In the genomic region with DNA sequence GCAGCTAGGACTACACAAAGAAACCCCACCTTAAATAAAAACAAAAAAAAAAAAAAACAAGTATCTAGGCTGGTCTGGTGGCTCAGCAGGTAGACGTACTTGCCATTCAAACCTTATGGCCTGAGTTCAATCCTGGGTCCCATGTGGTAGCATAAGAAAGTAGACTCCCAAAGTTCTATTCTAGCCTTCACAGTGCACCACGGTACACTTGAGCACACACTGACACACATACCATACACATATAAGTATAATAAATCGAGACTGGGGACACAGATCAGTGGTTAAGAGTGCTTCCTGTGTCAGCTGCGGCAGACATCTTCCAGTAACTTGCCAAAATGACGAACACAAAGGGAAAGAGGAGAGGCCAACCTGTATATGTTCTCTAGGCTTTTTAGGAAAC, we compare ENCODE assay signal across 37 mouse cellular contexts. TPM values are rescaled to one million over a fixed set of nuclear protein-coding genes. Genes with fewer than 3 reads are reported as not detected.
"Had no signal": no experiment of that assay in that cellular context is flagged by ENCODE, and none has a peak within 500 bp of the region (broad histone marks: within the 10 kb centered on the region; RNA-seq: fewer than 3 reads in every experiment).

No protein-coding gene starts in this region.

- H3K27me3 ChIP-seq: embryonic facial prominence, embryonic 12.5 days; embryonic facial prominence, embryonic 13.5 days; embryonic facial prominence, embryonic 15.5 days; forebrain, embryonic 12.5 days; forebrain, embryonic 13.5 days; forebrain, embryonic 15.5 days had no signal

- DNase-seq: cerebellum, adult 9-10 months; cerebellum, adult 9-11 months; cerebellum, postnatal 10 days; cerebellum, postnatal 14 days; cerebellum, postnatal 25 days; cerebellum, postnatal 36 days; embryo, embryonic 11 days; forebrain, postnatal 0 days; gastrocnemius, adult 2 months; gastrocnemius, postnatal 10 days; gastrocnemius, postnatal 14 days; gastrocnemius, postnatal 25 days; gastrocnemius, postnatal 36 days; heart, adult 18-20 months; heart, adult 2 months had no signal

- H3K9ac ChIP-seq: embryonic facial prominence, embryonic 12.5 days; embryonic facial prominence, embryonic 13.5 days; embryonic facial prominence, embryonic 15.5 days; forebrain, embryonic 12.5 days; forebrain, embryonic 13.5 days; forebrain, embryonic 15.5 days; forebrain, postnatal 0 days had no signal

- H3K27ac ChIP-seq: embryonic facial prominence, embryonic 10.5 days; embryonic facial prominence, embryonic 12.5 days; embryonic facial prominence, embryonic 13.5 days; embryonic facial prominence, embryonic 15.5 days; forebrain, embryonic 12.5 days; forebrain, embryonic 13.5 days; forebrain, embryonic 15.5 days; gastrocnemius, adult 2 months; heart, adult 2 months; heart, embryonic 10.5 days had no signal

- H3K4me3 ChIP-seq: embryonic facial prominence, embryonic 10.5 days; embryonic facial prominence, embryonic 12.5 days; embryonic facial prominence, embryonic 13.5 days; embryonic facial prominence, embryonic 15.5 days; erythroblast, embryonic 14.5 days; forebrain, embryonic 12.5 days; forebrain, embryonic 13.5 days; forebrain, embryonic 15.5 days; gastrocnemius, adult 2 months; heart, adult 2 months; heart, embryonic 10.5 days had no signal

- H3K4me1 ChIP-seq: embryonic facial prominence, embryonic 12.5 days; forebrain, embryonic 12.5 days had no signal

- H3K9me3 ChIP-seq: embryonic facial prominence, embryonic 10.5 days; embryonic facial prominence, embryonic 12.5 days; embryonic facial prominence, embryonic 13.5 days; embryonic facial prominence, embryonic 15.5 days; forebrain, embryonic 12.5 days; forebrain, embryonic 13.5 days; forebrain, embryonic 15.5 days; heart, embryonic 10.5 days had no signal

- H3K36me3 ChIP-seq: embryonic facial prominence, embryonic 10.5 days; embryonic facial prominence, embryonic 12.5 days; embryonic facial prominence, embryonic 13.5 days; embryonic facial prominence, embryonic 15.5 days; forebrain, embryonic 12.5 days; forebrain, embryonic 15.5 days; heart, embryonic 10.5 days had no signal

- H3K4me2 ChIP-seq: embryonic facial prominence, embryonic 12.5 days; embryonic facial prominence, embryonic 13.5 days; embryonic facial prominence, embryonic 15.5 days; forebrain, embryonic 12.5 days; forebrain, embryonic 13.5 days; forebrain, embryonic 15.5 days had no signal

RNA-seq across cellular contexts. Expression of a gene that starts 6.7 kb away (rescaled TPM):
- total RNA-seq: common myeloid progenitor, adult 5-6 weeks; forebrain, postnatal 0 days; gastrocnemius, adult 18-20 months; gastrocnemius, adult 2 months; gastrocnemius, adult 8-10 months; gastrocnemius, postnatal 10 days; gastrocnemius, postnatal 14 days; gastrocnemius, postnatal 25 days; gastrocnemius, postnatal 36 days; gastrocnemius, postnatal 4 days; granulocyte monocyte progenitor cell, adult 5-6 weeks; heart, adult 18-20 months; heart, adult 2 months; heart, adult 8-10 months had no signal
- polyA plus RNA-seq: cortical plate, adult 2 months; embryonic facial prominence, embryonic 10.5 days; embryonic facial prominence, embryonic 11.5 days; embryonic facial prominence, embryonic 12.5 days; embryonic facial prominence, embryonic 13.5 days; embryonic facial prominence, embryonic 14.5 days; embryonic facial prominence, embryonic 15.5 days; forebrain, embryonic 11.5 days; forebrain, embryonic 12.5 days; forebrain, embryonic 13.5 days; forebrain, embryonic 14.5 days; forebrain, embryonic 15.5 days; forebrain, embryonic 16.5 days; forebrain, postnatal 0 days; frontal cortex, adult 2 months; heart, adult 2 months; heart, embryonic 10.5 days had no signal

RNA-seq across cellular contexts. Expression of a gene that starts 12.7 kb away (rescaled TPM):
- polyA plus RNA-seq: erythroblast, embryonic 14.5 days had no signal
